Mouse (Mus musculus) cerebellum, adult 2 months (tissue): Measurements from ENCODE around the gene Cebpzos.

Experiments used
- CTCF ChIP-seq: fragments of 200-500 bp; IDR thresholded peaks from 2 replicates; pipeline ENCODE4 v1.5.1; 2011; ENCODE audit warnings: low read depth, mild to moderate bottlenecking, control low read depth, low read length, moderate library complexity, borderline replicate concordance; ENCODE audit not compliant: insufficient read depth
- POLR2A ChIP-seq: fragments of 200-500 bp; IDR thresholded peaks from 2 replicates; pipeline ENCODE4 v1.6.1; 2011; ENCODE audit warnings: low read length, control low read depth, borderline replicate concordance; ENCODE audit not compliant: insufficient read depth

GRCm38 (mm10) chr17:78937229-78937853 is 21.0 kb downstream of the Cebpzos start:
- TF ChIP-seq POLR2A = no peak; the same call in 1 of the 2 replicates
- TF ChIP-seq CTCF = no peak
